Mouse (Mus musculus): ENCODE data around the gene Plekho1. TPM values are rescaled to one million over a fixed set of nuclear protein-coding genes. Genes with fewer than 3 reads are reported as not detected.
A peak's percentile ranks its signal among the peaks of the same experiment; 100 is the strongest.
"Not testable (repeated sequence)": the region's sequence is repeated elsewhere in the genome, so short reads cannot be mapped to it uniquely, and the experiment has no call there.

The Plekho1 gene
- 100 to 1,000 TPM; 115 to 354 (median 220) TPM for total RNA-seq (2018; cell fraction: chromatin; rRNA removed)
- 100 to 1,000 TPM; 154 to 259 (median 208) TPM for total RNA-seq (2018; cell fraction: cytosol; rRNA removed)
- total RNA-seq (2018; cell fraction: nucleus; rRNA removed): 100 to 1,000 TPM; 160 to 320 (median 230) TPM
- polyA plus RNA-seq (2018): 189 to 264 TPM (median 249 TPM) in 3 replicates

- peak within 1 kb of the TSS; percentile 100 for H3K27ac ChIP-seq
- 1% methylated on average over 36 of the region's 84 CpGs for WGBS (ENCODE audit: missing documents)
- peak within 1 kb of the TSS; percentile 91 for H3K4me3 ChIP-seq (ENCODE audit: inconsistent target)
- peaks cover 8% of the 10 kb centered on the region; the same call in 1 of the 2 replicates for H3K36me3 ChIP-seq (ENCODE audit: inconsistent target)
- peaks cover 82% of the 10 kb centered on the region for H3K79me2 ChIP-seq (ENCODE audit: inconsistent target)
Measured at GRCm38 (mm10) chr3:95995802-95996428, at the start of gene Plekho1. Gene Plekho1, minus strand, starts transcription at chr3:95996001.

GRCm38 (mm10) chr3:96044559-96044958 lies 48.8 kb upstream of the Plekho1 start:
- H3K4me3 ChIP-seq (ENCODE audit: inconsistent target); H3K27ac ChIP-seq; H3K79me2 ChIP-seq (ENCODE audit: inconsistent target): not testable (repeated sequence)
- peaks cover 45% of the 10 kb centered on the region for H3K36me3 ChIP-seq (ENCODE audit: inconsistent target)
- 82% methylated on average over 3 of the region's 3 CpGs for WGBS (ENCODE audit: missing documents)

- Histone ChIP-seq H3K79me2 (ENCODE audit: inconsistent target) (no peaks in the 10 kb centered on the region), H3K36me3 (ENCODE audit: inconsistent target) (peaks cover 41% of the 10 kb centered on the region), H3K4me3 (ENCODE audit: inconsistent target) (no peak overlapping the region), H3K27ac (no peak overlapping the region)
- WGBS (ENCODE audit: missing documents): 88% methylated on average over 1 of the region's 1 CpGs
Measured at GRCm38 (mm10) chr3:96043104-96043503, 47.3 kb upstream of the Plekho1 start.

GRCm38 (mm10) chr3:96041079-96041478 lies 45.3 kb upstream of the Plekho1 start:
- H3K27ac ChIP-seq: no peak overlapping the region
- no peak overlapping the region for H3K4me3 ChIP-seq (ENCODE audit: inconsistent target)
- WGBS (ENCODE audit: missing documents): 98% methylated on average over 6 of the region's 6 CpGs
- H3K36me3 ChIP-seq (ENCODE audit: inconsistent target): peaks cover 23% of the 10 kb centered on the region
- no peaks in the 10 kb centered on the region for H3K79me2 ChIP-seq (ENCODE audit: inconsistent target)

- Histone ChIP-seq H3K79me2 (ENCODE audit: inconsistent target) (no peaks in the 10 kb centered on the region), H3K4me3 (ENCODE audit: inconsistent target) (no peak overlapping the region), H3K36me3 (ENCODE audit: inconsistent target) (peaks cover 18% of the 10 kb centered on the region), H3K27ac (no peak overlapping the region)
- WGBS (ENCODE audit: missing documents): 94% methylated on average over 2 of the region's 2 CpGs
Measured at GRCm38 (mm10) chr3:96040663-96041006, 44.8 kb upstream of the Plekho1 start.

GRCm38 (mm10) chr3:96039857-96040662 lies 44.3 kb upstream of the Plekho1 start:
- Histone ChIP-seq H3K4me3 (ENCODE audit: inconsistent target) (no peak overlapping the region), H3K27ac (no peak overlapping the region), H3K36me3 (ENCODE audit: inconsistent target) (peaks cover 13% of the 10 kb centered on the region; the same call in 1 of the 2 replicates), H3K79me2 (ENCODE audit: inconsistent target) (no peaks in the 10 kb centered on the region)
- WGBS (ENCODE audit: missing documents): 89% methylated on average over 8 of the region's 9 CpGs

- WGBS (ENCODE audit: missing documents): 95% methylated on average over 4 of the region's 4 CpGs
- H3K36me3 ChIP-seq (ENCODE audit: inconsistent target): peaks cover 12% of the 10 kb centered on the region; the same call in 1 of the 2 replicates
- no peak overlapping the region for H3K4me3 ChIP-seq (ENCODE audit: inconsistent target)
- H3K79me2 ChIP-seq (ENCODE audit: inconsistent target): no peaks in the 10 kb centered on the region
- H3K27ac ChIP-seq: no peak overlapping the region
Measured at GRCm38 (mm10) chr3:96038851-96039250, 43.0 kb upstream of the Plekho1 start.

GRCm38 (mm10) chr3:96038156-96038555 lies 42.4 kb upstream of the Plekho1 start:
- 96% methylated on average over 5 of the region's 5 CpGs for WGBS (ENCODE audit: missing documents)
- Histone ChIP-seq H3K27ac (no peak overlapping the region), H3K79me2 (ENCODE audit: inconsistent target) (no peaks in the 10 kb centered on the region), H3K36me3 (ENCODE audit: inconsistent target) (peaks cover 12% of the 10 kb centered on the region; the same call in 1 of the 2 replicates), H3K4me3 (ENCODE audit: inconsistent target) (no peak overlapping the region)

GRCm38 (mm10) chr3:96036796-96037195 lies 41.0 kb upstream of the Plekho1 start:
- H3K27ac ChIP-seq: no peak overlapping the region
- H3K79me2 ChIP-seq (ENCODE audit: inconsistent target): no peaks in the 10 kb centered on the region
- H3K4me3 ChIP-seq (ENCODE audit: inconsistent target): no peak overlapping the region
- WGBS (ENCODE audit: missing documents): 92% methylated on average over 6 of the region's 6 CpGs
- peaks cover 12% of the 10 kb centered on the region; the same call in 1 of the 2 replicates for H3K36me3 ChIP-seq (ENCODE audit: inconsistent target)

- no peaks in the 10 kb centered on the region; the same call in 1 of the 2 replicates for H3K36me3 ChIP-seq (ENCODE audit: inconsistent target)
- no peaks in the 10 kb centered on the region for H3K79me2 ChIP-seq (ENCODE audit: inconsistent target)
- H3K4me3 ChIP-seq (ENCODE audit: inconsistent target): no peak overlapping the region
- H3K27ac ChIP-seq: peak overlapping the region; percentile 65
- 60% methylated on average over 4 of the region's 4 CpGs for WGBS (ENCODE audit: missing documents)
Measured at GRCm38 (mm10) chr3:96033046-96033445, 37.2 kb upstream of the Plekho1 start.

- H3K79me2 ChIP-seq (ENCODE audit: inconsistent target): no peaks in the 10 kb centered on the region
- no peak overlapping the region for H3K4me3 ChIP-seq (ENCODE audit: inconsistent target)
- H3K27ac ChIP-seq: peak overlapping the region; percentile 65
- no peaks in the 10 kb centered on the region; the same call in 1 of the 2 replicates for H3K36me3 ChIP-seq (ENCODE audit: inconsistent target)
- 26% methylated on average over 6 of the region's 6 CpGs for WGBS (ENCODE audit: missing documents)
Measured at GRCm38 (mm10) chr3:96032652-96033017, 36.8 kb upstream of the Plekho1 start.

- Histone ChIP-seq H3K27ac (peak overlapping the region; percentile 65), H3K36me3 (ENCODE audit: inconsistent target) (no peaks in the 10 kb centered on the region; the same call in 1 of the 2 replicates), H3K79me2 (ENCODE audit: inconsistent target) (no peaks in the 10 kb centered on the region), H3K4me3 (ENCODE audit: inconsistent target) (no peak overlapping the region)
- WGBS (ENCODE audit: missing documents): 8% methylated on average over 5 of the region's 6 CpGs
Measured at GRCm38 (mm10) chr3:96031991-96032651, 36.3 kb upstream of the Plekho1 start.

GRCm38 (mm10) chr3:96029766-96030165 lies 34.0 kb upstream of the Plekho1 start:
- H3K27ac ChIP-seq: no peak overlapping the region
- WGBS (ENCODE audit: missing documents): 100% methylated on average over 1 of the region's 11 CpGs
- H3K36me3 ChIP-seq (ENCODE audit: inconsistent target): no peaks in the 10 kb centered on the region
- H3K79me2 ChIP-seq (ENCODE audit: inconsistent target): no peaks in the 10 kb centered on the region
- no peak overlapping the region for H3K4me3 ChIP-seq (ENCODE audit: inconsistent target)

- Histone ChIP-seq H3K79me2 (ENCODE audit: inconsistent target) (no peaks in the 10 kb centered on the region), H3K4me3 (ENCODE audit: inconsistent target) (no peak overlapping the region), H3K27ac (no peak overlapping the region), H3K36me3 (ENCODE audit: inconsistent target) (no peaks in the 10 kb centered on the region)
- 90% methylated on average over 3 of the region's 3 CpGs for WGBS (ENCODE audit: missing documents)
Measured at GRCm38 (mm10) chr3:96029336-96029735, 33.5 kb upstream of the Plekho1 start.

Data from macrophage (primary cell).